Mouse (Mus musculus): Measurements from ENCODE around the gene Iqcg.

- TF ChIP-seq CTCF (IDR thresholded peaks at IDR 0.05; ENCODE audit: borderline replicate concordance, insufficient read depth, low read depth, low read length) = no peak
- no peak for TF ChIP-seq POLR2A (IDR thresholded peaks at IDR 0.05; ENCODE audit: borderline replicate concordance, insufficient read depth, low read length)
Measured at GRCm38 (mm10) chr16:33056786-33057185, 768 bp upstream of the Iqcg start.

Measured in cerebellum, adult 2 months (tissue).